ENCODE assay signal across 9 mouse cellular contexts in the genomic region with DNA sequence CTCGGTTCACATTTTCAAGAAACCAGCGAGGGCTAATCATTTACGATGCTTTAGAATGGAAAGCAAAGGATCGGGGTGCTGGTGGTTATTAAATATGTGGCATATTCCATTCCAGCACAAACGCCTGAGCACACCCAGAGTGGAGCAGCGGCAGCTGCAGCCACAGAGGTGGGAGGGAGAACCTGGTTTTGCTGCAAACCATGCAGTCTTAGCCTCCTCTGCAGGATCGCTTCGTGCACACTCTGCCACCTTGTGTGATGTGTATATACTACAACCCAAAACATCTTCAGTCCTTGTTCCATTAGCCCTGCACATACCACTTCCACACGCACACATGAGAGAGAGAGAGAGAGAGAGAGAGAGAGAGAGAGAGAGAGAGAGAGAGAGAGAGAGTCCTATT.
DNase-seq lines count a peak whose midpoint lies in the region; ATAC-seq lines count a peak whose summit lies in the region.
"Had no signal": no experiment of that assay in that cellular context is flagged by ENCODE, and none has a peak within 500 bp of the region (broad histone marks: within the 10 kb centered on the region; RNA-seq: fewer than 3 reads in every experiment).

No protein-coding gene starts in this region.

- H3K4me2 ChIP-seq in kidney, embryonic 16.5 days (replicated peaks; ENCODE audit: low read depth, low read length) = peak overlapping the region; percentile 22; the same call in 1 of the 2 replicates
- H3K4me2 ChIP-seq in forebrain, embryonic 13.5 days = no peak overlapping the region
- H3K4me2 ChIP-seq in hindbrain, embryonic 12.5 days (replicated peaks) = no peak overlapping the region

- H3K27me3 ChIP-seq in kidney, embryonic 16.5 days (ENCODE audit: insufficient read depth, low read length) = no peaks in the 10 kb centered on the region
- no peaks in the 10 kb centered on the region for H3K27me3 ChIP-seq in forebrain, embryonic 13.5 days
- H3K27me3 ChIP-seq in hindbrain, embryonic 12.5 days = no peaks in the 10 kb centered on the region

- peak; percentile 88 for ATAC-seq in kidney, embryonic 16.5 days (ENCODE audit: low FRiP score, low TSS enrichment)
- ATAC-seq in forebrain, embryonic 13.5 days = peak; percentile 93
- ATAC-seq in hindbrain, embryonic 12.5 days (ENCODE audit: low FRiP score) = peak; percentile 90

- intact Hi-C loops in left cerebral cortex, postnatal 14 days (cut with DNase I) = loop anchor here (10.0 kb wide), 1 partner anchor 217 kb away; no protein-coding TSS in a partner anchor

- H3K9ac ChIP-seq in kidney, embryonic 16.5 days (replicated peaks; ENCODE audit: low read length) = no peak overlapping the region
- no peak overlapping the region for H3K9ac ChIP-seq in forebrain, embryonic 13.5 days
- no peak overlapping the region for H3K9ac ChIP-seq in hindbrain, embryonic 12.5 days

- no peak overlapping the region for H3K27ac ChIP-seq in kidney, embryonic 16.5 days (ENCODE audit: low read length)
- H3K27ac ChIP-seq in forebrain, embryonic 13.5 days = no peak overlapping the region
- H3K27ac ChIP-seq in hindbrain, embryonic 12.5 days = peak overlapping the region; percentile 52; the same call in 1 of the 2 replicates
- H3K27ac ChIP-seq: macrophage had no signal

- H3K4me1 ChIP-seq in kidney, embryonic 16.5 days (ENCODE audit: insufficient read depth, low read length) = peaks cover 10% of the 10 kb centered on the region; the same call in 1 of the 2 replicates
- peaks cover 5% of the 10 kb centered on the region; the same call in 1 of the 2 replicates for H3K4me1 ChIP-seq in forebrain, embryonic 13.5 days
- H3K4me1 ChIP-seq in hindbrain, embryonic 12.5 days = peaks cover 11% of the 10 kb centered on the region; the same call in 1 of the 2 replicates

- 34% methylated on average over 9 of the region's 9 CpGs for WGBS in kidney, embryonic 16.5 days
- WGBS in forebrain, embryonic 13.5 days = 46% methylated on average over 9 of the region's 9 CpGs
- 61% methylated on average over 9 of the region's 9 CpGs for WGBS in hindbrain, embryonic 12.5 days

- no peak overlapping the region for H3K4me3 ChIP-seq in kidney, embryonic 16.5 days (ENCODE audit: low read length)
- no peak overlapping the region for H3K4me3 ChIP-seq in forebrain, embryonic 13.5 days
- H3K4me3 ChIP-seq in hindbrain, embryonic 12.5 days = no peak overlapping the region

- H3K9me3 ChIP-seq in kidney, embryonic 16.5 days (ENCODE audit: low read length) = no peaks in the 10 kb centered on the region
- H3K9me3 ChIP-seq in forebrain, embryonic 13.5 days (replicated peaks) = no peaks in the 10 kb centered on the region; the same call in 1 of the 2 replicates
- H3K9me3 ChIP-seq in hindbrain, embryonic 12.5 days (replicated peaks) = no peaks in the 10 kb centered on the region

- DNase-seq in kidney, adult 11 months = no peak
- DNase-seq in cerebellum, adult 11 months = peak; percentile 8
- peak; percentile 71 to 77 for DNase-seq in left cerebral cortex, postnatal 14 days (ENCODE audit: low spot score in 2 of 2)
- peak; percentile 67 for DNase-seq in retina, embryonic 14.5 days (ENCODE audit: low spot score)
- DNase-seq in spleen, postnatal 10 days (ENCODE audit: low spot score in 2 of 2) = no peak

- H3K36me3 ChIP-seq in kidney, embryonic 16.5 days (ENCODE audit: insufficient read depth, low read length) = no peaks in the 10 kb centered on the region
- H3K36me3 ChIP-seq in forebrain, embryonic 13.5 days (ENCODE audit: poor library complexity, severe bottlenecking) = no peaks in the 10 kb centered on the region
- H3K36me3 ChIP-seq in hindbrain, embryonic 12.5 days = no peaks in the 10 kb centered on the region

Comparison
In these comparisons a context has a peak if more than half of its experiments do, and no peak if none do; other contexts are left out.
1. DNase-seq: peak in cerebellum, adult 11 months (single experiment), left cerebral cortex, postnatal 14 days (2 of 2) and retina, embryonic 14.5 days (single experiment); none in kidney, adult 11 months (single experiment) and spleen, postnatal 10 days (0 of 2).
2. Peak in every context shown above with its lines, with median percentiles within 50 percentile points of each other: ATAC-seq.